Mouse (Mus musculus) urinary bladder, postnatal 4 days (tissue): Measurements from ENCODE around the gene Myh11.

ENCODE experiments used
- DNase-seq, 2 experiments: peaks; one replicate each; pipeline ENCODE4 v3.0.0; 2021 to 2022; ENCODE audit warnings: low spot score in 2 of 2

The Myh11 gene

GRCm38 (mm10) chr16:14272374-14272965, 18.7 kb downstream of the Myh11 start:
- DNase-seq: no peak

DNA sequence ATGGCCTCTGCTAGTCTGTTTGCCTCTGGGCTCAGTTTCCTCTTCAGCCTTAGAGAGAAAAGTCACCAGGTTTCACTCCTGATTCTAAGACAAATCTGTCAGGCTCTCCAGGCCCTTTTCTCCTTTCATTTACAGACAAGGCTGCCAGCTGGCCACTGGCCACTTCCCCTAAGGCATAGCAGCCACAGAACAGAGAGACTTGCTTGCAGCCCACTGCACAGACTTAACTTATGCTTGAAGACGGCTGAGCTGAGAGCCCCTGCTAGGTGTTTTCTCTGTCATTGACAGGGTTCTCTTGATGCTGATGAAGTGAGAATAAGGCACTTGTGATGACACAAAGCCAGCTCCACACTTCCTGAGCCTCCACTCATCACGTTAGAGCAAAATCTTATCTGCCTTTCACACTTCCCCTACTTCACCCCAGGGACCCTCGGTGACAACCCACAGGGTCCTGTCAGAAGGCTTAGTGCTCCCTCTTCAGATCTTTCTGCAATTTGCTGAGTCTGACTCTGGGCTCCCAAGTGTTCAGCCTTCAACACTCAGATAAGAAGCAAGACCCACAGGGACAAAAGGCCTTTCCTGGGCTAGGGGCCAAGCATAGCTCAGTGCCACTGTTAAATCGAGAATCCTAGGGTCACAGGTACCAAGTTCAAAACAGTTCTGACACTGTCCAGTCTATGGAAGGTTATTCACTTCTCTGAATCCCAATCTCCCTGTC, 25.8 kb downstream of the Myh11 start:
- DNase-seq: no peak

DNA sequence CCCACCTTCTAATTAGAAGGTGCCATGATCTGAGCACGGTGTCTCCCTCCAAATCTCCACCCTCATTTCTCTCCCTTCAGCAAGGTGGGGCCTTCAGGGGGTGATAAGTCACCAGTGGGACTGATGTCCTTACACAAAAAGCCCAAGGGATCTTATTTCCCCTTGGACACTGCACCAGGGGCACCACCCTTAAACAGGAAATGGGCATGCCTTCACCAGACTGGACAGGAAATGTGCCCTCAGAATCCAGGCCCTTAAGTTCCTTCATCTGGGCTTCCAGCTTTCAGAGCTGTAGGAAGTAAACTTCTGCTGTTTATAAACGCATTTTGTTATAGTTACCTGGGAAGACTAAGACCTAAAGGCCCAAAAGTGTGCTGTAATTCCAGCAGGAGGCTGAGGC, 26.7 kb downstream of the Myh11 start:
- DNase-seq: no peak

GRCm38 (mm10) chr16:14263241-14263640, 27.9 kb downstream of the Myh11 start:
- DNase-seq: no peak

- DNase-seq: no peak
These were observed 28.8 kb downstream of the Myh11 start for GRCm38 (mm10) chr16:14262410-14262809.

DNA sequence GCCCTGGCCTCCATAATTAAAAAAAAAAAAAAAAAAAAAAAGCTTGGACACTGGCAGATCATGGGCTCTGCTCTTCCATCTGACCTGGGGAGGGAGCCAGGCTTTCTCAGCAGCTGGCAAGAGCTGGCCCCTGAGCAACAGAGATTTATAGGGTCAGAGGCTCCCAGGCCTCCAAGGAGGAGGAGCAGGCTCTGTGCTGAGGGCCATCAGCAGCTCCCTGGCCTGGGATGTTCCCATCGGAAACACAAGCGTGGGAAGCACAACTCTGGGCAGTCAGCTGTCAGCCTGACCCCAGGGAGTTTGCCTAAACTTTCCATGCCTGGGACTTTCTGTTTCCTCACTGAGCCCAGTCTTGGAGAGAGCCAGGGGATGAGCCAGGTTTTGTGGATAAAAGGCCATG, 32.3 kb downstream of the Myh11 start:
- DNase-seq: peak in 1 of 2 experiments; percentile 34

GRCm38 (mm10) chr16:14253586-14253985, 37.6 kb downstream of the Myh11 start:
- no peak for DNase-seq

DNA sequence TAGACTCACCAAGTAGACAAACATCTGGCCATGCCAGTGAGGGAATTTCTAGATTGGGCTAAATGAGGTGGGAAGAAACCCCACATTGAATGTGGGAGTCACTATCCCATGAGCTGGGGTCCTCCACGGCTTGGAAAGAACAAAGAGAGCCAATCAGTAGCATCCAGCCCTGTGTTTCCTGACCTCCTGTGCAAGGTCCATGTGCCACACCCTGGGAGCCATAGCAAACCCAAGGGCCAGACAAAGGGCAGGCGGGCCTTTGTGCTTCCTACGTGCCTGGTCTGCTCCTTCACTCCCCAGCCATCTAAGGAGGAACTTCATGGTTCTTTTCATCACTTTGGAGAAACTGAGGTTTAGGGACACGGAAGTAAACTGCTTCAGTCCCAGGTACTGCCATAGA, 38.3 kb downstream of the Myh11 start:
- DNase-seq: no peak

GRCm38 (mm10) chr16:14249913-14250312, 41.3 kb downstream of the Myh11 start:
- no peak for DNase-seq

DNA sequence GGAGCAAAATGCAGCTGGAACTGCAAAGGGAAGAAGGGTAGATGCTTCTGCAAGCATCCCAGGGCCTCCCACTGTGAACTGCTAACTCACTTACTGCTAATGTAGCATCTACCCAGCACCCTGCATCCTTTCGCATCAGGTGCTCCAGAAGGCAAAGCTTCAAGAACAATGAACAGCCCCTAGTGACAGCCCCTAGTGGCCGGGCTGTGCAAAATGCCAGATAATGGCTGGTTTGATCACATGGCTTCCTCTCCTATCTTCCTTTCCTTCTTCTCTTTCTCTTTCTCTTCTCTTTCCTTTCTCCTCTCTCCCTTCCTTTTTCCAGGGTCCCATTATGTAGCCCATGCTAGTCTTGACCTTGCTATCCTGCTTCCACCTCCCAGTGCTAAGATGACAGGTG, 48.6 kb downstream of the Myh11 start:
- DNase-seq: no peak

GRCm38 (mm10) chr16:14242059-14242458, 49.1 kb downstream of the Myh11 start:
- no peak for DNase-seq

DNA sequence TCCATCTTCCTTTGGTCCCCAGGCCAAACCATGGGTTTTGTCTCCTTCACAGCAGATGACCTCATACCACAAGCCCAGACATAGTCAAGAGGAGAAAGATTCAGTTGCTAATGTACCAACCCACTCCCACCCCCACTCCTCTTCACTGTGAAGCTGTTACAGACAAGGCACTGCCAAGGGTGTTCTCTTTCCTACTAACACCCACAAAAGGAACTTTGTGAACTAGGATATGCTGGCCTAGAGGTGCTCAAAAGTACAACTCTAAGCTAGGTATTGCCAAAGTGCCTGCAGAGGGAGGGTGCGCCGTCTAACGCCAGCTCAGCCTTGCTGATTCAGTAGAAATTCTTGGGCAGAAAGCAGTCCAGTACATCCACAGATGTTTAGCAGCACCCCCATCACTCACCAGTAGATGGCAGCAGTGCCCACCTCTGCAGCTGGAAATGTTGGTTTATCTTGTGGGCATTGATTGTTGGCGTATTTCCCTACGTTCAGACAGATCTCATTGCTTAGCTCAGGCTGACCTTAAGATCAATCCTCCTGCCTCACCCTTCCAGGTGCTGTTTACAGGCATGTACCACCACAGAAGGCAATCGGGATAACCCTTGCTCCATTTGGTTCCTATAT, 54.0 kb downstream of the Myh11 start:
- DNase-seq: peak; percentile 54 to 74

GRCm38 (mm10) chr16:14215156-14215555, 76.0 kb downstream of the Myh11 start:
- DNase-seq: no peak

DNA sequence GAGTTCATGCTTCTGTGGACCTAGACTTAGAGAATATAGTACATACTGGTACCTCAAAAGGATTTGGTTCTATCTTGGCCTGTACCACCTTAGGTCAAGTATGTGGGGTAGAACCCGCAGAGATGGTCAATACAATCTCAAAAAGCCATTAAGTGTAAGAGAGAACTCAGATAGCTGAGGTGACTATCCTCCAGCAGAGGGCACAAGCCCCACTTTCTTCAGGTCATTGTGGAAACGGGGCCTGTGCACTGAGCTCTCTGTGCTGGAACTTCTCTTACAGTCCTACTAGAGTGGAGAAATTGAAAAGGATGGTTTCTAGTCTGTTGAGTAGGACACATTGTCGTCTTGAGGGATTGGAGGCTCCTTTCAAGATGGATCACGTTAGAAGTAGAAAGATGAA, 92.4 kb downstream of the Myh11 start:
- DNase-seq: no peak

DNA sequence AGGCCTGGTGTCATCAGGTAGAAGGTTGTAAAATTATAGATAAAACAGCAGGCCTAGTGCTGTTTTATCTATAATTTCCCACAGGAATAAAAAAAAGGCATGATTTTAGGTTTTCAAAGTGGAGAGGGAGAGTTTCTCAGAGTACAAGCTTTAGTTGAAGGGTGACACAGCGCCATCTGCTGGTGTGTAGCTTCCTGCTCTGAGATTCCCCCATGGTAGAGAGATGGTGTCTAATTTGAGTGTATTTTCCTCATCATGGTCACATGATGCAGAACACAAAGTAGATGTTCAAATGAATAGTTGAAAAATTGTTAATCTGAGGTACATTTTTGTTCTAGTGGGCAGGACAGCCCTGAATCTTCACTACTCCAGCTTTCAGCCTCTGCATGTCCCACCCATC, 95.7 kb downstream of the Myh11 start:
- DNase-seq: no peak

DNA sequence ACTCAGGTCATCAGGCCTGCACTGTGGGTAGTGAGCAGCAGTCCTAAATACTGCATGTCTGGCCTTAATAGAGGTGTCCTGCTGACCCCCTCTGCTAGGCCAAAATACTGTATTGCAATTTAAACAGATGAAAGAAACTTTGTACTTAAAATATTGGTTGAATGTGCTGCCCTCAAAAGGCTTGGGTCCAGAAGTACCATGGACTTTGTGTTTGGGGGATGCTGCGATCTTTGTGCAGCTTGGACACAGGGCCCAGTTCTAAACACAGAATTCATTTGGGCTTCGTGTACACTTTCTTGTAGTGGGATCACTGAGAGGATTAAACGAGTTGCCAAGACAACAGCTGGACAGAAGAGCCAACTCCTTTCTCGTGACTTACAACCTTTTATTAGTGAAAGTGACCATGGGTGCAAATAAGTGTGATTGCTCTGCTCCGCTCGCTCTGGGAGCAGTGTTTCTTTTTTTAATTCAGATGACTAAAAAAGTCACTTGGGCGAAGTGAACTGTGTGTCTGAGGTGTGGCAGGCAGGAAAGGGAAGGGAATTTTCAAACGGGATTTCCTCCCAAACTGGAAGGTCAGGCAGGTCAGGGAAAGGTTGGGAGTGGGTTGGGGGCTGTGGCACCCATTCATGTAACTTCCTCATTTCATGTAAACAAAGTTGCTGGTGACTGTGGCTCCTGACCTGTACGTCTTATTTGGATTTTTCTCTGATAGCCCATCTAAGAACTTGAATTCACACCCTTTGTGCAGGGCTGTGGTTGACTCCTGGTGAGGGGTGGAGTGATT, 96.8 kb downstream of the Myh11 start:
- DNase-seq: no peak

DNA sequence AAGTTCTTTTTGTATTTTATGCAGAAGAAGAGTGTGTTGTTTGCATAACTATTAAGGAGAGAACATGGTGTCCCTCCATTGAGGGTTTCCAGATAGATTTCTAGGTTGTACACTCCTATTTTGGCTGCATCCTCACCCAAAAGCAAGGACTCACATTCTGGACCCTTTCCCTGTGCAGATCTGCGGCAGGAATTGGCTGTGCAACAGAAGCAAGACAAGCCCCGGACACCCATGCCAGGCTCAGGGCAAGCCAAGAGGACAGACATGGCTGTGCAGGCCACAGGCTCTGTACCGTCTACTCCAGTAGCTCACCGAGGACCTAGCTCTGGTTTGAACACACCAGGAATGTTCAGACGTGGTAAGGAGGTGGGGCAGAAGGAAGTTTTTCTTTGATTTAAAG, 105.7 kb downstream of the Myh11 start:
- DNase-seq: no peak

DNA sequence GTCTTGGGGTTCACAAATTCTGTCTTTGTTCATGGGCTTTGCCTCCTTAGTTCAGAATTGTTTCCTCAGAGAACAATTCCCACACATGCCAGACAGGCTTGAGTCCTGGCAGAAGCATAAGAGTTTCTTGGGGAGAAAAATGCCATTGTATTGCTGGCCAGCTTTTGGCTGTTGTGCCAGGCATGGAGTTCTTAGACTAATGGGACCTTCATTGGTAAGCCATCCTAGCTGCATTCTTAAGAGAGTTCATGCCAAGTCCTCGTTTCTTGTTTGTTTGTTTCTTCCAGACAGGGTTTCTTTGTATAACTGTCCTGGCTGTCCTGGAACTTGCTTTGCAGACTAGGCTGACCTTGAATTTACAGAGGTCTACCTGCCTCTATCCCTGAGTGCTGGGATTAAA, 107.3 kb downstream of the Myh11 start:
- DNase-seq: no peak

- DNase-seq: no peak
These were observed 108.8 kb downstream of the Myh11 start for GRCm38 (mm10) chr16:14182360-14182759.

DNA sequence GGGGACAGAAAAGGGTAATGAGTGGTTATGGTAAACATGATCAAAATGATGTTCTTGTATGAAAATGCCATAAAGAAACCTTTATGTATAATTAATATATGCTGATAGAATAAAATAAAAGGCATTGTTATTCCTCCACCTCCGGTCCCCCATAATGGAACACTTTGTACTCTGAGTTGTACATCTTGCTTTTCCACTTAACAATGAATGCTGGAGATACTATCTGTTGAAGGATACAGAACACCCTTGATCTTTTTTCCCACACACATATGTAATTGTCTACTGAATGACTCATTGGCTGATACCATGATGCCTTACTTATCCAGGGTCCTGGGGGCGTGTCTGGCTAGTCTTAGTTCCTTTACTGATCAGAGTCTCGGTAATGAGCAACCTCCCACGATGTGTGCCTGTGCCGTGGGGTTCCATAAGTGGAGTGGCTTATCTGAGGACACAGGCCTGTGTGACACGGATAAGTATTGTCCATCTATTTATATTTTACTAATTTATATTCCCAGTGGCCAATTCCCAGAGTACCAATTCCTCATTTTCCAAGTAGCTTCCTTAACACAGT, 110.9 kb downstream of the Myh11 start:
- no peak for DNase-seq

DNA sequence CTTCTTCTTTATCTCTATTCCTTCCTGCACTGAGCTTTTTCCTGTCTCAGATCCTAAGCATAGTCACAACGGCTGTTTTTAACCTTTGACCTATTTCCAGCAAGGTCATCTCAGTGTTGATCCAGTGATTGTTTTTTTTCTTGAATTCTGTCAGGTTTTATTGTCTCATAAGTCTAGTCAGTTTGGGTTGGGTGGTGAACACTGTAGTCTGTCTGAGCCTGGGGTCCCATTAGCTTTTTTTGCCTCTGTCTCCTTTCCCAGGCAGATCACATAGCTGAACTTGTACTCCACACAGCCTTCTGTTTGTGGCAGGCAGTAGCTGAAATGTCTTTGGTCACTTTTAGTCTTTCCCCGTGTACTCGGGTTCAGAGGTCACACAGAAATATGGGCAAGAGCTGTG, 113.1 kb downstream of the Myh11 start:
- no peak for DNase-seq

- no peak for DNase-seq
These were observed 121.5 kb downstream of the Myh11 start for GRCm38 (mm10) chr16:14169706-14170105.
